Mouse (Mus musculus) adrenal gland, adult 8-10 months (tissue): ENCODE results near the gene Gm3252. TPM values are rescaled to one million over a fixed set of nuclear protein-coding genes. Genes with fewer than 3 reads are reported as not detected.
"Not testable (repeated sequence)": the region's sequence is repeated elsewhere in the genome, so short reads cannot be mapped to it uniquely, and the experiment has no call there.

Experiments
- DNase-seq: peaks from one replicate; pipeline ENCODE4 v3.0.0; 2022
- total RNA-seq, 4 experiments: library from RNA; stranded (reverse); gene quantifications; 2 replicates each; pipeline ENCODE4 v1.2.4; 2022

Gm3252 gene
- total RNA-seq = not detected

DNA sequence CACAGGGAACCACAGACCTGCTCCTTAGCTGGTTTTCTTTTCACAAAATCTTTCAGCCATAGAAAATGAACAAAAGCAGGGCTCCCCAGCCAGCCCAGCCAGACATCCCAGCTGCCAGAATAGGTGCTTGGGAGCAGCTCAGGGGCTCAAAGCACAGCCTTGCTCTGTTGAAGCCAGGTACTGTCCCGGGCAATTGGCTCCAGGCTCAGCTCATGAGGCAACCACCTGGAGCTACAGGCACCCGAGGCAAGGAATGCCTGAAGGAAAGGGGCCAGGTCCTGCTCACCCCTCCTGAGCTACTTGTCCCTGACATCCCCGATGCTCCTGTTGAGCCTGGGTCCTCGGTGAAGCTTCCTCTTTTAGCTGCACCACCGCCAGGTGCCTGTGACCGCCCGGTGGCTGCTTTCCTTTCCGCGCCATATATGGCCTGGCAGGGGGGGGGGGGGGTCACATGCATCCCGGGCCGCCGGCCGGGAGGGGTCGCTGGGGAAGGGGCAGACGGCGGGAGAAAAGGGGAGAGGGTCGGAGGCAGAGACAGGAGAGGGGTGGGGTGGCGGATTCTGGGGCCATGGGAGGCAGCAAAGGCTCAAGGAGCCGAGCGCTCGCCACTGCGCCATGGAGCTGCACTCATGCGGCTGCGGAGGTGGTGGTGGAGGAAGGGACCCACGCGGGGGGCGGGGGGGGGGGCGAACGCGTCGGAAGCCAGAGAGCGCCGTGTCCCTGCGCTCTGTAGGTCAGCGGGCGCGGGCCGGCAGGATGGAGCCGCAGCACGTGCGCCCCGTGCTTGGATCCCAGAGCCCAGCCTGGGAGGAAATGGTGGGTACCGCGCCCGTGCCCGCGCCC, at the start of gene Gm3252:
TSS of gene Gm3252 (plus strand) at position 738 of the 843 bp plus-strand sequence.
- not testable (repeated sequence) for DNase-seq

GRCm38 (mm10) chr14:4708938-4709337, 17.6 kb upstream of the Gm3252 start, which contains the start of gene Gm7876:
Gm7876 (plus strand) TSS chr14:4709238.
- DNase-seq = not testable (repeated sequence)

DNA sequence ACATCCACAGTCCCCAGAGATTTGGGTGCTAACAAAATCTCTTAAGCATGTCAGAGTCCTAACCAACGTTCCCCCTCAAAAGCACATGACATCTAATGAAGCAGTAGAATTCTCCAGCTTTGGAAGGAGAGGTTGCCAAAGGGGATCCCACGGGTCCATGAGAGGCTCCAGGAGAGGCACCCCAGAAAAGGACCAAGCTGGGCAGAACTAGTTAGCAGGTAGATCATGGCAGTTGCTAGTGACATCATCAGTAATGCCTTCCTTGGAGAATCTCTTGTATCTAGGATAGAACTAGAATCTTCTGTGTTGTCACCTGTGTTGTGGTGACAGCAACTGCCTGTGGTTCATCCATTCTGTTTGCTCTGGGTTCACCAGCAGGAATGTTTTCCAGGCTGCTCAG, 49.5 kb downstream of the Gm3252 start, which contains the start of gene Gm9602:
TSS of gene Gm9602 (plus strand) at position 301 of the 400 bp plus-strand sequence.
- not testable (repeated sequence) for DNase-seq

Other genes starting within 250 kb of the Gm3252 start
- not detected for gene Gm3182, start 245.0 kb upstream of the Gm3252 start, total RNA-seq
- not detected for gene Gm3047, start 171.4 kb upstream of the Gm3252 start, total RNA-seq
- not detected for gene Gm8159, start 94.4 kb upstream of the Gm3252 start, total RNA-seq
- gene Gm3239, start 62.6 kb upstream of the Gm3252 start, total RNA-seq = not detected
- gene Gm7876, start 17.5 kb upstream of the Gm3252 start, total RNA-seq = not detected
- gene Gm9602, start 49.6 kb downstream of the Gm3252 start, total RNA-seq = not detected
- gene Gm3269, start 111.3 kb downstream of the Gm3252 start, total RNA-seq = not detected
- 1 to 10 TPM in 1 of 4 experiments, under 1 TPM in 1, not detected in 2; 0.90 to 1.8 TPM for gene Gm3264, start 128.8 kb downstream of the Gm3252 start, total RNA-seq
- not detected for gene Gm3278, start 165.6 kb downstream of the Gm3252 start, total RNA-seq